Comparison of ENCODE assay signal across 12 mouse cellular contexts in the genomic region with DNA sequence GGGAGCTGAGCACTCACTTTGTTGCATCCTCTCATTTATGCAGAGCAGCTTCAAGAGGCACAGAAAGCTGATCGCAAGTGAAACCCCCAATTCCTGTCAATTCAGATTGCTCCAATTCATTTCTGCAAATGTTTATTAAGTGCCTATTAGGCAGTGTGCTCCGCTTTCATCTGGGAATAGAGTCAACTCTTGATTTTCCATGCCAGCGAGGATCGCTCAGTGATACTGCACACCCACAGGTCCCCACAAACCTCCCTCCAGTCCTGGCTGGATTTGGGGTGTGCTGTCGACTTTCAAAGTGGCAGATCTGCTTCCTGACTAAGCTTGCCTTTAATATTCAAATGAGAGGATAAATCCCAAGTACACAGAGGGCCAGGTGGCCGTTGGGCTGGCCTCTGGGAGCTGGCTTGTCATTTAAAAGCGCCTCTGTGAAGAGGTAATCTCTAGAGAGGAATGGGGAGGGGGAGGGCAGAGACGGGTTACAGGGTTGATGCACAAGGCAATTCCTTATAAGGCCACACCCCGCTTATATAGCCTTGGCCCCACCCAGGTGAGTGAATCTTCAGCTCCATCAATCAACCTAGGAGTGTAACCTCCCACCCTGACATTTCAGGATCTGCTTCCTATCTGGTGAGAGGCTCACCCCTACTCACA.
A peak's percentile ranks its signal among the peaks of the same experiment; 100 is the strongest.
DNase-seq lines count a peak whose midpoint lies in the region; ATAC-seq lines count a peak whose summit lies in the region.
"Had no signal": no experiment of that assay in that cellular context is flagged by ENCODE, and none has a peak within 500 bp of the region (broad histone marks: within the 10 kb centered on the region; RNA-seq: fewer than 3 reads in every experiment).

No protein-coding gene starts in this region.

- peaks cover 49% of the 10 kb centered on the region for H3K4me1 ChIP-seq in forebrain, embryonic 10.5 days
- H3K4me1 ChIP-seq in forebrain, embryonic 11.5 days (replicated peaks; ENCODE audit: control insufficient read depth, insufficient read depth, low read length), result peaks cover 12% of the 10 kb centered on the region
- H3K4me1 ChIP-seq in hindbrain, embryonic 12.5 days, result peaks cover 57% of the 10 kb centered on the region
- peaks cover 22% of the 10 kb centered on the region for H3K4me1 ChIP-seq in midbrain, embryonic 16.5 days (ENCODE audit: control insufficient read depth, insufficient read depth, low read length)

- no peaks in the 10 kb centered on the region for H3K9me3 ChIP-seq in forebrain, embryonic 10.5 days
- H3K9me3 ChIP-seq in forebrain, embryonic 11.5 days (ENCODE audit: control insufficient read depth, low read length), result no peaks in the 10 kb centered on the region
- no peaks in the 10 kb centered on the region for H3K9me3 ChIP-seq in hindbrain, embryonic 12.5 days (replicated peaks)
- H3K9me3 ChIP-seq in midbrain, embryonic 16.5 days (replicated peaks; ENCODE audit: control insufficient read depth, low read length, poor library complexity, severe bottlenecking), result no peaks in the 10 kb centered on the region
- H3K9me3 ChIP-seq: megakaryocyte, embryonic 14.5 days had no signal

- peaks cover 70% of the 10 kb centered on the region for H3K36me3 ChIP-seq in forebrain, embryonic 10.5 days (replicated peaks)
- no peaks in the 10 kb centered on the region for H3K36me3 ChIP-seq in forebrain, embryonic 11.5 days (ENCODE audit: control insufficient read depth, insufficient read depth, low read length)
- H3K36me3 ChIP-seq in hindbrain, embryonic 12.5 days, result peaks cover 21% of the 10 kb centered on the region
- no peaks in the 10 kb centered on the region for H3K36me3 ChIP-seq in midbrain, embryonic 16.5 days (ENCODE audit: control insufficient read depth, insufficient read depth, low read length)

- no peak overlapping the region for H3K4me2 ChIP-seq in forebrain, embryonic 11.5 days (ENCODE audit: low read depth, low read length, severe bottlenecking)
- H3K4me2 ChIP-seq in hindbrain, embryonic 12.5 days (replicated peaks), result no peak overlapping the region
- H3K4me2 ChIP-seq in midbrain, embryonic 16.5 days (ENCODE audit: low read length), result no peak overlapping the region

- no peak overlapping the region for H3K4me3 ChIP-seq in forebrain, embryonic 10.5 days
- H3K4me3 ChIP-seq in forebrain, embryonic 11.5 days (ENCODE audit: low read depth, low read length), result no peak overlapping the region
- H3K4me3 ChIP-seq in hindbrain, embryonic 12.5 days, result no peak overlapping the region
- no peak overlapping the region for H3K4me3 ChIP-seq in midbrain, embryonic 16.5 days (ENCODE audit: low read depth, low read length)
- H3K4me3 ChIP-seq: megakaryocyte, embryonic 14.5 days had no signal

- no peak for ATAC-seq in forebrain, embryonic 11.5 days (replicated peaks; ENCODE audit: low FRiP score)
- peak; percentile 44; the same call in 1 of the 2 replicates for ATAC-seq in hindbrain, embryonic 12.5 days (ENCODE audit: low FRiP score)
- peak; percentile 39; the same call in 1 of the 2 replicates for ATAC-seq in midbrain, embryonic 16.5 days

- H3K9ac ChIP-seq in forebrain, embryonic 11.5 days (ENCODE audit: low read length), result no peak overlapping the region
- H3K9ac ChIP-seq in hindbrain, embryonic 12.5 days, result 0 out of 2 replicates have a peak overlapping the region, but pooled peaks have one; percentile 9
- no peak overlapping the region for H3K9ac ChIP-seq in midbrain, embryonic 16.5 days (ENCODE audit: low read depth, low read length)

- DNase-seq in forebrain, embryonic 10.5 days (ENCODE audit: extremely low spot score, low spot score), result no peak
- DNase-seq in forebrain, embryonic 11.5 days (ENCODE audit: low spot score), result no peak
- peak; percentile 19 to 65 for DNase-seq in layer of hippocampus, adult 18-20 months (ENCODE audit: low spot score in 2 of 2)
- DNase-seq in layer of hippocampus, postnatal 10 days (ENCODE audit: low spot score in 2 of 2), result no peak
- no peak for DNase-seq in urinary bladder, postnatal 10 days (ENCODE audit: low spot score)
- no peak for DNase-seq in frontal cortex, adult 2 months (ENCODE audit: extremely low spot score in 1 of 2, low spot score in 1 of 2)
- DNase-seq: adrenal gland, postnatal 10 days; kidney, postnatal 4 days; lung, adult 2 months had no signal

- H3K27me3 ChIP-seq in forebrain, embryonic 10.5 days (ENCODE audit: poor library complexity, severe bottlenecking), result no peaks in the 10 kb centered on the region
- H3K27me3 ChIP-seq in forebrain, embryonic 11.5 days (ENCODE audit: control insufficient read depth, insufficient read depth, low read length), result no peaks in the 10 kb centered on the region
- H3K27me3 ChIP-seq in hindbrain, embryonic 12.5 days, result no peaks in the 10 kb centered on the region
- H3K27me3 ChIP-seq in midbrain, embryonic 16.5 days (ENCODE audit: control insufficient read depth, insufficient read depth, low read depth, low read length), result no peaks in the 10 kb centered on the region
- H3K27me3 ChIP-seq: megakaryocyte, embryonic 14.5 days had no signal

- H3K27ac ChIP-seq in forebrain, embryonic 10.5 days, result peak overlapping the region; percentile 63
- no peak overlapping the region for H3K27ac ChIP-seq in forebrain, embryonic 11.5 days (ENCODE audit: low read depth, low read length)
- H3K27ac ChIP-seq in hindbrain, embryonic 12.5 days, result peak overlapping the region; percentile 64
- H3K27ac ChIP-seq in midbrain, embryonic 16.5 days (ENCODE audit: low read length), result peak overlapping the region; percentile 15; the same call in 1 of the 2 replicates

- whole genome bisulfite sequencing in forebrain, embryonic 10.5 days, result 53% methylated on average over 9 of the region's 9 CpGs
- 49% methylated on average over 9 of the region's 9 CpGs for WGBS in forebrain, embryonic 11.5 days
- 56% methylated on average over 9 of the region's 9 CpGs for WGBS in hindbrain, embryonic 12.5 days
- 14% methylated on average over 9 of the region's 9 CpGs for WGBS in midbrain, embryonic 16.5 days

Comparison
In these comparisons a context has a peak if more than half of its experiments do, and no peak if none do; other contexts are left out.
1. DNase-seq: peak in layer of hippocampus, adult 18-20 months (2 of 2); none in forebrain, embryonic 10.5 days (single experiment), forebrain, embryonic 11.5 days (single experiment), layer of hippocampus, postnatal 10 days (0 of 2), urinary bladder, postnatal 10 days (single experiment) and frontal cortex, adult 2 months (0 of 2).